Mouse (Mus musculus) thymus, postnatal 36 days (tissue): ENCODE measurements around the gene Spata5.
"Not testable (repeated sequence)": the region's sequence is repeated elsewhere in the genome, so short reads cannot be mapped to it uniquely, and the experiment has no call there.

Experiments
- DNase-seq, 2 experiments: peaks; one replicate each; pipeline ENCODE4 v3.0.0; 2022; ENCODE audit warnings: mixed read lengths in 2 of 2

The Spata5 gene

DNA sequence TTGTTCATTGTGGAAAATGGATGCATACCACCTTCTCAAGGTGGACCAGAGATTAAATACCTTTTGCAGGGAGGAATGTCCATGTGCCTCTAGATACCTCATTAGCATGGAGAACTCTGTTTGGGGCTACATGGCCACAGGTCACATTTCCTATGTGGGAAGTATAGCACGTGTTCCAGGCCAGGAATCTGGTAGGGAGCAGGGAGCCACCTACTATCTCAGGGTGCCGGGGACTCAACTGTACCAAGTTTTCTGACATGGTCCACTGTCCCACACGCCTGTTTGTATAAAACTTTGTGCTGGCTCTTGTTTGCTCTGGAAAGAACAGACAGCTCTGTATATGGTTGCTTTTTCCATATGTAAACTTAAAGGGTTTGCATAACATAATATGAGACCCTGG is 158.0 kb downstream of the Spata5 start:
- DNase-seq = no peak

DNA sequence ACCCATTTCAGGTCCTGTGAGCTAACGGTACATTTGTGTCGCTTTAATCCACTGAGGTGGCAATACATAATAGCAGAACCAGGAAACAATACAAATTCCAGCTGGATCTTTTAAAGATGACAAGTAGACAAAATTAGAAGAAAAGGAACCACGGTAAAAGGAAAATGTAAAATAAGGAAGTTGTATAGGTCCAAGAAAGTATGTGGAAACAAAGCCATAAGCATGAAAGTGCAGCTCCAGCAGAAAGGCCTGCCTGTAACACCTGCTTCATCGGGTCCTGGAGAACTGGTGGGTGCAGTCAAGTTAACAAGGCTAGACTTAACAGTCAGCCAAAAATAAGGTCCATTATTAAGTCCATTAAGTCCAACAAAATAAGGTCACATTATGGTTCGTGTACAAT is 164.9 kb downstream of the Spata5 start:
- no peak for DNase-seq

DNA sequence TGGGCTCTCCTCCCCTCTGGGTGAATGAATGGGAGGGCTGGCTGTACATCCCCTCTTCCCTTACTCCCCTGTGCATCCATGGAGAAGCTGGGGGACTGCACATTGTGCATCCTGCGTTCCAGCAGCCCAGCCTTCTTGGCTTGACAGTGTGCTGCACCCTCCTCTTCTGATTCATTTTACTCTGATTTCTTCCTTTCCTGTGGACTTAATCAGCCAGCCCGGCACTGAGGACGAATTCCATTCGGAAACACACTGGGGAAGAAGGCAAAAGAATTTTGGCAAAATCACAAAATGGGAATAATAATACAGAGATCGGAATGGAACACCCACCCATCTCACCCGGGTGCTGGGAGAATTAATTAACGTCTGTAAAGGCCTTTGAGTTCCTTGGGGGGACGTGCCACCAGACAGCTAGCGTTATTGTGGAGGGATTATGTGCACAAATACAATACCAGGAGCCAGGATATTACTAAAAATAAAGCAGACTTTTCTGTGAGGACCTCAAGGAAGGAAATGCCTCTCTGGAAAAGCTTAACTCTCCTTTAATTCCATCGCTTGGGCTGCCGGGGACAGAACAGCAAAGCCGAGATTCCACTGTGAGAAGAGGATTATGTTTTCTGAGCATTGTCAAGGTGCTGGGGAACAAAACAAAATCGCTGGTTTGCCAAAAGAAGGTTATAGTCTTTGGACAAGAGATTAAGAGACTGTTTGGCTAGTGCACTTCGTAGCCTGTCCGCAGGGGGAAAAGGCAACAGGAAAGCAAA is 166.5 kb downstream of the Spata5 start:
- DNase-seq = no peak

DNA sequence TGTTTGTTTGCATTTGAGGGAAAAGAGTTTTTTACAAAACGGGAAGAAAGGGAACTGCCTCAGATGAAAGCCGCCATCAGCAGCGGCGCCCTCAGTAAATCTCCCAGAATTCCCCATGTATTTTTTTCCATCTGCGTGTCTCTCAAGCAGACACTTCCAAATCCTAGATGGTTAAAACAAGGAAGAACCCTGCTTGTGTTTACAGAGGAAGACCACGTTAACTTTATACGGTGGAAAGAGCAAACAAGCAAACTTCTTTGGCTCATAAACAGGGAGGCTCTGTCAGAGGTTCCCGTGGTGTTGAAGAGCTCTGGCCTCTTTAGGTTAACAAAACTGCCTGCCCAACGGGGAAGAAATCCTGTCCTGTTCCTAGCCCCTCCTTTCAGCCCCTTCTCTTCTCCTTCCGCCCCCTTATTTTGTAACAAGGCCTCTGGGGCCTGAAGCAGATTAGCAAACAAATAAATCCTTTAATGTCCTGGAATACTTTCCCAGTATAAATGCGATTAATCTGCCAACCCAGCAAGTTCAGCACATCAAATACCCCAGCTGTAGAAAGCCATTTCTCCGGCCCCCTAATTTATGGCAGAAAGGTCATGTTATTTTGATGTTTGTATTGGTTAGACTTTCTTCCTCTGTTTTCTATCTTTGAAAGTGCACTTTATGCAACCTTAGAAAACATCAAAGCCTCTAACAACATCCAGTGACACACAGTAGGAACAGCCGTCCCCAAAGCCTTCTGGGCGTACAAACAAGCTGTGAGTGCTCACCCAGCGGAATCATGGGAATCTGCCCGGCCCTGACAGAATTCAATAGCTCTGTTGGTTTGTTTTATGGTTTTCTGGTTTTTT is 167.3 kb downstream of the Spata5 start:
- no peak for DNase-seq

DNA sequence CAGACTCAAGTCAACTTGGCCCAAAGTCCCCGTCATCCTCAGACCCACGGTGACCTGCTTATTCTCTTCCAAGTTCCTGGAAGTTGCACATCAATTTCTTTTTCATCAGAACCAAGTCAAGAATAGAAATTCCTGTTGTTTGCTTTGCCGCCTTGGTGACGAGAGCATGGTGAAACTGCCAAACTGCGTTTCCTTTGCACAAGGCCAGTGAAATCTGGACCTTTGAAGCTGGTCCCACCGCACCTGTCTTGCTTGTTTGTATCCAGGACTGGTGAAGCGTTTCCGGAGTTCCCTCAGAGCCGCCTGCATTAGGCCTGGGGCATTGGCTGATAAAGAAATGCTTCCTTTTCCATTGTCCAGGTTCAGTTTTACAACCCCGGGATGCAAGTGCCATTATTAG is 176.0 kb downstream of the Spata5 start:
- no peak for DNase-seq

DNA sequence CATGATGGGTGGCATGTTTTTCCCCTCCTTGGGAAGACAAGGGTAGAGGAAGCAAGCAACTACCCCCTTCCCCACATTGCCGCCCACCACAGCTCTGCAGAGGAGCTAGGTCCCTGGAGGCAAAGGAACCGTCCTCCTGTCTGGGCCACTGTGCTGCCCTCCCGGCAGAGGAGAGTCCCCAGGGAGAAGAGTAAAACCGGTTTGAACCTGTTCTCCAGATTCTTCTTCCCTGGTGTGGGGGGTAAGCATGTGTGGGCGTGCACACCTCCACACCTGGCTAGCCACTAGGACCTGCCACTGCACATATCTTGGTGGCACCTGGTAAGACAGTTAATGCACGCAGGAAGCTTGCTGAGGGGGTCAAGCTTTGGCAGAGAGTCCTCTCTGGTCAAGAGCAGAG is 176.8 kb downstream of the Spata5 start:
- no peak for DNase-seq

DNA sequence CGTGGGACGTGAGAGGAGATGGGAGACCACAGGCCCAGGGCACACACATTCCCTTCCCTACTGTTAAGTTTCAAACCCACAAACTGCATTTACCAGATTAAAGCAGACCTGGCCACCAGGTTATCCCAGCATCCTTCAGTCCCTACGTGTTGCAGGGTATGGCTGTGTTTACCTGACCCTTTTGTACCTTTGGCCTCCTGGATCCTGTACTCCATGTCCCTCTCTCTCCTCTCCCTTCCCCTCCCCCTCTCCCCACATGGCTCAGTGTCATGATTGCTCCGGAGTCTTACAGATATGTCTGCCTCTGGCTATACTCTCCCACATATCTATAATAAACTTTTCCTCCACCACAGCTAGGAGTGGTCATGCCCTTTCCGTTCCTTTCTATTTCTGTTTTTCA is 177.5 kb downstream of the Spata5 start:
- DNase-seq = no peak

DNA sequence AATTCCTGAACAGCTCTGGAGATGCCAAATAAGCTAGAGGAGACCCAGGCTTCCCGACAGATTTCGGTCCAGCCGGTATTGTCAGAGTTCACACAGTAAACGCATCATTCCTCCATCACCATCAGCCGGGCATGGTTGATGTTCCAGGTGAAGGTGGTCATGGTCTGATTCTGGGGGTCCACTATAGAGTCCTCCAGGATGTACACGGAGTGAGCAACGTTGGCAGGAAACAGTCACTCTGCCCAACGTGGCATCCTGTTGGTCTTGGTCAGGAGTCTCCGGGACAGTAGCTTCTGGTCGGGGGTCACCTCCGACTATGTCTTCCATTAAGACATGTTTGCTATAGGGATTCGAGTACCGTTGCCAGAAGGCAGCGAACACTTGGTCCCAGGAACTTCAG is 179.9 kb downstream of the Spata5 start:
- not testable (repeated sequence) for DNase-seq

DNA sequence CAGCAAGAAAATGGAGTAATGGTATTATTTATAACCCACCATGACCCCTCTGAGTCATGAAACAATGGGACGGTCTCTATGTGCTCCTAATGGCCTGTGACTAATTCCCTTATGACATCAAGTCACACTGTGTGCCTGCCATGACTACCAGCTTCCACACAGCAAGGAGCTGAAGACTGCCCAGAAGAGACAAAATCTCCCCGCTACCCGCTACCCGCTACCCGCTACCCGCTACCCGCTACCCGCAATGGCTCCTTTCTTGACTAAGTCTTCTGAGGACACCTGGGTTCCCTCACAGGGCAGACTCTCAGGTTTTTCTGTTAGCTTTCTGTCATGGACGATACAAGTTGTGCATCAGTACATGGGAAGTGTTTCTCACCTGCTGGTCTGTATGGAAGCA is 182.7 kb downstream of the Spata5 start:
- no peak for DNase-seq

DNA sequence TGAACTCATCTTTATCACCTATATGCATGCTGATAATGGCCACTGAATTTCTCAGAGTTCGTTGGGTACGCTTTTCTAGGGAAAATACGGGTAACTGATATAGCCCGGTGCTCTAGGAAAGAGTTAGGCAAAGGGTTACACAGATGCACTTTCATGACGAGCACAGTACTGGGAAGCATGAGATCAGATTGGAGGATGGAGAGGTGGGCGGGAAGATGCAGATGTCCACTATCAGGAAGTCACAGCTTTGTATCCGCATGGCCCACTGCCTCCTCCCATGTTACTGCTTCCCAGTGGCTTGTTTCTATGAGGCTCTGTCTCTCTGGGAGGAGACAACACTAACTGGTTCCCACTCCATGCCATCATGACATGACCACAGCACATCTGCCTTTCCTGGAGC is 183.2 kb downstream of the Spata5 start:
- no peak for DNase-seq

DNA sequence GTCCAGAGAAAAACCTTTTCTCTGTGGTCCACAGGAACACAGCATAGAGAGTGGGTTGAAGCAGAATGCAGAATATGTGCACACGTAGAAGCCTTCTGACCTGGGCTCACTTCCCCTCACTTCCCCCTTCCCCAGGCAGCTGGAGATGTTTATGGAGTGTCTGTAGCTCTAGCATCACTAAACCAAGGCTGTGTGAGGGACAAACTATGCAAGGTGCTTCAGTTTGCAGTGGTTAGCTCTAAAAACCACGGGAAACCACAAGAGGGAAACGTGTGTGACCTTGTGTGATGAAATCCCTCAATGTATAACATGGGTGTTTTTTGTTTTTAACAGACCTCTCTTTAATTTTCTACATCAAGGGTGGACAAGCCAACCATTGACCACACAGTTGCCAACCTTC is 183.8 kb downstream of the Spata5 start:
- no peak for DNase-seq

DNA sequence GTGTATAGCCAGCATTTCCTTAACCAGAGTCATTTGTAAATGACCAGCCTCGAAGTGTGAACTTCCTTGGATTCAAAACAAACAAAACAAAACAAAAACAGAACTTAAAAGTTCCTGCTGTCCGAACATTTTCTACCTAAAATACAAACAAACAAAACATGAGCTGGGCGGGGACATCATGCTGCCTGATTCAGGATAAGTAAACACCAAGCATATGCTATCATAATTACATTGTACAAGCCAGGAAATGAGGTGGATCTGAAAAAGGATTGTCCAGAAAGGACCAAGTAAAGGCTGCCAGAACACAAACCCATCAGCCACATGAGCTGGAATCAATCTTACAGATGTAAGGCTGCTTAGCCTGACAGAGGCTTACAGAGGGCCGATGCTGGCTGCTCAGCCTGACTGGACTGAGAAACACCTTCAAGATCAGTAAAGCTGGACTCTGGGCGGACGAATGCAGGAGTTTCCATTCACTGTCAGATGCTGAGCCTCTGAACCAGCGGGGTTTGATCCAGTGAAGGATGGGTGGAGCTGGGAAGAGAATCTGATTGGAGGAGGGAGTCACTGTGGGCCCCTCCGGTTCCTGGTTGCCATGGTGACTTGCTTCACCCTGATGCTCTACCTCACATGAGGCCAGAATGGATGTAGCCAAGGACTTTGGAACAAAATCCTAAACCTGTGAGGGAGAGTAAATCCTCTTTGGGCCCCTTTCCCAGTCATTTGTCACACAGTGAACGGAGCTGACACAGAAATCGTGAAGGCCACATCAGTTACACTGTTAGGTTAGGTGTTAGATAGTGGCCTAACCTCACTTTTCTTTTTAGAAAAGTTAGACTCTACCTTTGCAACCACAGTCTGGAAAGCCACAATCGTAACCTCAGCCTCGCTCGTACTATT is 185.5 kb downstream of the Spata5 start:
- no peak for DNase-seq

DNA sequence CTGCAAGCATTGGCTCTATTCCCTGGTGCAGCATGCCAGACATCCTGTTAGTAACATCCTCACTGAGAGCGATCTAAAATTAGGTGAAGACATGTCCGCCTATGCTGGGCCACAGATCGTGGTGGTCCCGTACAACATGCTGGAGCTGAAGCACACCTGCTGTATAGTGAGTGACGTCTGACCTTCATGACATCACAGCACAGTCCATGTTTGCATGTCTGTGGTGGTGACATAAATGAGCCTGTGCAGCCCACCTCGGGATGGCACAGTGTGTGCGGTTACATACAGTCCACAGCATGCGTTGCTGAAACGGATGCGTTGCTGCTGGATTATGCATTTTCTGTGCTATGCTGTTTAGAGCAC is 186.2 kb downstream of the Spata5 start:
- DNase-seq = no peak

DNA sequence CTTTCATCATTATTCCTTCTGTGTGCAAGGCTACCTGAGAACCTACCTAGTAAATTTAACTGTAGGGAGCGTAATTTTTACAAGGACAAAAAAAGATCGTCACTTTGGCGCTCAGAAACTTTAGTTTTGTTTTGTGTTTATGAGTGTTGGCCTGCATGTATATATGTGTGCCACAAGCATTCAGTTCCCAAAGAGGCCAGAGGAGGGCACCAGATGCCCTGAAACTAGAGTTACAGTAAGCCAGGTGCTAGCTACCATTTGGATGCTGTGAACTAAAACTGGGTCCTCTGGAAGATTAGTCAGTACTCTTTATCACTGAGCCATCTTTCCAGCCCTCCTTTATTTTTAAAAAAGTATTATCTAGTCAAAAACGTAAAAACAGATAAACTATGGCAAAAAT is 189.2 kb downstream of the Spata5 start:
- DNase-seq = peak in 1 of 2 experiments; percentile 31

DNA sequence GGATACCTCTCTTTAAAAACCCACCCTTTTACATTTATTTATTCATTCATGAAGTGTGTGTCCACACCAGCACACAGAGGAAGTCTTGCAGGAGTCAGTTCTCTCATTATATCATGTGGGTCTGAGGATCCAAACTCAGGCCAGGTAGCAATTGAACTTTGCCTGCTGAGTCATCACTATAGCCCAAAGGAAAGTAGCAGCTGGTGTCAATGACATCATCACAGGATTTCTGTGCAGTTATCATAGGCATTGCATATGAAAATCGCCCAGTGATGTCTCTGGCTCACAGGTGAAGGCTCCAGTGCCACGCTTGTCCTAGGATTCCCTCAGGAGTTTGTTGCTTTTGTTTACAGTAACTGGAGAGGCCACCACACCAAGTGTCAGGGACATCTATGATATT is 191.0 kb downstream of the Spata5 start:
- DNase-seq = no peak

DNA sequence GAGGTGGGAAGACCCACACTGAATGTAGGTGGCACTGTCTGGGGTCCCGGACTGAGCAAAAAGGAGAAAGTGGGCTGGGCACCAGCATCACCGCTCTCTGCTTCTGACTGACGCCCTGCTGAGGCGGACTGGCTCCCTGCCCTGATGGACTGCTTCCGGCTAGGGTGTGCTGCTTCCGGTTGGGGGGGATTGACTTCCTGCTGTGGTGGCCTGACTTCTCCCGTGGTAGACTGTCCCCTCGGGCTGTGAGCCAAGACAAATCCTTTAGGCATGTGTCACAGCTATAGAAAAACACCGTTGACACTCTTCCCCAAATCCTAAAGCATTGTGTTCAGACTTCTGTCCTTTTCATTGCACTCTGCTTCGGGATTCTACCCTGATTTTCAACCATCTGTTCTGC is 194.0 kb downstream of the Spata5 start:
- peak in 1 of 2 experiments; percentile 7 for DNase-seq

DNA sequence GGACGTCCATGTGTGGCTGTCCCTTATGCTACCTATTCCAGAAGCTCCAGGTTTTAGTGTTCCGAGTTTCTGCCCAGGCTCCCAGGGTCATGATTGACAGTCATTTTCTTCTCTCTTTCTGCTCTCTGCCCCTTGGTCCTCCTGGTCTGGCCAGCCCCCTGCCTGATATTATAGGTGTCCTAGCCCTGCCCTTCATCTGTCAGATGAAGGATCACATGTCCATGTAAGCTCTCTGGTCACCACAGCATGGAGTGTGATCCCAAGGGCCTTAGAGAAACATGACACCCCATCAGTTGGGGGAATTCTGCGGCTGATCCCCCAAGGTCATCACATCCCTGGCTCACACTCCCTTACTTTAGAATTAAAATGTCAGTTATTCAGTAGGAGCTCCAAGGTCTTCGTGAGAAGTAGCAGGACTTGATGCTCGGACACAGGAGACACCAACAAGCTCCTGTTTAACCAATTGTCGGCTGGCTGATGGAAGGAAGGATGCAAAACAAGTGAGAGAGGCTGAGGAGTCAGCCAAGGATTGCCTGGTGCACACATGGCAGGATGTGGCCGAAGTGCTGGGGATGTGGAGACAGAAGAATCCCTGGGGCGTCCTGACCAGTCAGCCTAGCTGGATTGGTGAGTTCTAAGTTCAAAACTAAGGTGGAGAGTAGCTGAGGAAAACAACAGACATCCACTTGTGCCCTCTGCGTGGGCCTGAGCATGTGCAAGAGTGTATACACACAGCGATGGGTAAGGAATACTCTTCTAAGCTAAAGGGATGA is 195.4 kb downstream of the Spata5 start:
- no peak for DNase-seq

DNA sequence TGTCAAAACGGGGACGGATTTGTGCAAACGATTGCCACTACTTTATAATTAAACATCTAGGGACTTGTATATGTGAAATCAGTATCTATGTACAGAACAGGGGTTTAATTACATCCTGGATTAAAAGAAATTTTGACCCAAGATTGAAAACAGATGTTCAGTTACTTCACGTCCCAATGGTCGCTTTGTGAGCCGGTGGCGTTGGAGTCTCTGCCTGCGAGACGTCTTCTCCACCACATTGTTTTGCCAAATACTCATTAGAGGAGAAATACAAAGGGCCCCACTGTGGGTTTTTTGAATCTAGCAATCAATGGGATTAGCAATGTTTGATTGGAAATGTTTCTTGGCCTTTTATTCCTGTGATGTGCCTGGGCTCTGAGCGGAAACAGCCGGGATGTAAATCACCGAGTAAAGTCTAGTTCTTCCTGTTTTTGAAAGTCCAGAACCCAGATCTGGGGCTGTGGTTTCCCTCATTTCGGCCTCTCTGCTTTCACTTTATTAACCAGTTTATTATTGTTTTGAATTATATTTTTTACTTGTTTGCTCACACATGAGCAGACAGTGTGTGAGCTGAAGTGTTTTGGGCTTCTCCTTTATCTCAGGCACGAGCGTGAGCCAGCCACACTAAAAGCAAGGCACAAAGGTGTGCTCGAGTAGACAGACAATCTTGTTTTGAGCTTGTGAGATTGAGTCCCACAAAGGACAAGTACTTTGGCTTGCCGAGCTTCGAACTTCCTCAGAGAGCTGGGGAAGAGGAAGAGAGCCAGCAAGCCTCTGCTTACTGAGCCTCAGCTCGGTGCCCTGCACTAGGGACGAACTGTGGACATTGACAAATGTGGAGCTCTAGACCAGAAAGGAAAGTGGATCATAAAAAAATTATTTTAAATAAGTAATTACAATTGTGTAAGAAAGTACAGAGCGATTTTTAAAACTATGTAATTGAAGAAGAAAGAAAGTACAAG is 197.2 kb downstream of the Spata5 start:
- no peak for DNase-seq
